Mouse (Mus musculus): ENCODE measurements around the gene Msi2. TPM values are rescaled to one million over a fixed set of nuclear protein-coding genes. Genes with fewer than 3 reads are reported as not detected.

The Msi2 gene
- total and polyA plus RNA-seq, 2 experiments from 2014 or later, result 33.0 to 170 TPM

GRCm38 (mm10) chr11:88719601-88720000 lies 1.3 kb upstream of the Msi2 start:
- ATAC-seq (no peak), DNase-seq (ENCODE audit: low spot score) (no peak)
- 27% methylated on average over 3 of the region's 3 CpGs for WGBS
- Histone ChIP-seq H3K36me3 (ENCODE audit: insufficient read depth, low read length) (no peaks in the 10 kb centered on the region), H3K4me1 (ENCODE audit: insufficient read depth, low read length) (peaks cover 9% of the 10 kb centered on the region; the same call in 1 of the 2 replicates), H3K9me3 (ENCODE audit: low read length) (no peaks in the 10 kb centered on the region), H3K9ac (replicated peaks; ENCODE audit: low read length) (no peak overlapping the region), H3K4me3 (ENCODE audit: low read length) (peak overlapping the region; percentile 98; the same call in 1 of the 2 replicates), H3K4me2 (ENCODE audit: low read depth, low read length) (peak overlapping the region; percentile 98; the same call in 1 of the 2 replicates), H3K27me3 (ENCODE audit: insufficient read depth, low read length) (no peaks in the 10 kb centered on the region), H3K27ac (0 out of 2 replicates have a peak overlapping the region, but pooled peaks have one; percentile 96)
- TF ChIP-seq CTCF (IDR thresholded peaks at IDR 0.05; ENCODE audit: low read depth), result no peak

DNA sequence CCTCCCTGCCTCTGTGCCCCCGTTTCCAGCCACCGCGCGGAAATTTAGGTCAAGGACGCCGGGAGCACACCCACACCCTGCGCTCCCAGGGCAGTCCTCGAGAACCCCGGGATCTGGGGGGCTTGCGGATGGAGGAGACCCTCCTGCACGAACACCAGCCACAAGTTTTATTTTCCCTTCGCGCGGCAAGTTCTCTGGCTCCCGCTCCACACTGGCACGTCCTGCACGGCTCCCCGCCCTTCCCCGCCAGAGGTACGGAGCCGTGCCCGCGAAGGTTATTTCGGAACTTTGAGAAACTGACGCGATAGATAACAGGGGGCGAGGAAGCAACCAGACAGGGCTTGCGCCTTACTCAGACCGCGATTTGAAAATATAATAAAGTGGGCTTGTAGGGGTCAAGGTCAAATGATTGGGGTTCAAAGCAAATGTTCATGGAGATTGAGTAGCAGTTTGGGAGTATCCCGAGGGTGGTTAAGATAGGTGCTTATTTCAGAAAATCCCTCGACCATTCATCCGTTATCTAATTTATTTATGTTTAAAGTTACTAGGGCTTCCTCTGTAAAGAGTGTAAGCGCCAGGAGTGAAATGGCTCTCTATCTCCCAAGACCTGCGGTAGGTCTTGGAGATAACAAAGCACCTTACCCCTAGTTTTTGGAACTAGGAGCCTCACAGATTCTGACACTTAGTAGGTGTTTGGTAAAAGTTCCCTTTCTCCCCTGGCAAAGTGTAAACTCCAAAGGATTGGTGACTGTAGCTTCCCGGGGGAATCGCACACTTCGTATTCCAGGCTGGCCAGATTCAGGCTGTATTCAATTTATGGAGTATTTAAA lies 668 bp upstream of the Msi2 start:
- 3% methylated on average over 38 of the region's 38 CpGs for WGBS
- H3K27ac ChIP-seq, result peak overlapping the region; percentile 96
- peak overlapping the region; percentile 98 for H3K4me2 ChIP-seq (ENCODE audit: low read depth, low read length)
- ATAC-seq (no peak; the same call in none of the 2 replicates), DNase-seq (ENCODE audit: low spot score) (peak; percentile 64)
- no peak for TF ChIP-seq CTCF (IDR thresholded peaks at IDR 0.05; ENCODE audit: low read depth)
- H3K36me3 ChIP-seq (ENCODE audit: insufficient read depth, low read length), result no peaks in the 10 kb centered on the region
- H3K27me3 ChIP-seq (ENCODE audit: insufficient read depth, low read length), result no peaks in the 10 kb centered on the region
- H3K9me3 ChIP-seq (ENCODE audit: low read length), result no peaks in the 10 kb centered on the region
- peaks cover 9% of the 10 kb centered on the region; the same call in 1 of the 2 replicates for H3K4me1 ChIP-seq (ENCODE audit: insufficient read depth, low read length)
- peak overlapping the region; percentile 99 for H3K9ac ChIP-seq (replicated peaks; ENCODE audit: low read length)
- peak overlapping the region; percentile 98 for H3K4me3 ChIP-seq (ENCODE audit: low read length)

GRCm38 (mm10) chr11:88717644-88718049 lies 666 bp downstream of the Msi2 start:
- peak overlapping the region; percentile 98 for H3K4me3 ChIP-seq (ENCODE audit: low read length)
- H3K36me3 ChIP-seq (ENCODE audit: insufficient read depth, low read length), result no peaks in the 10 kb centered on the region
- peak overlapping the region; percentile 96 for H3K27ac ChIP-seq
- H3K4me1 ChIP-seq (ENCODE audit: insufficient read depth, low read length), result peaks cover 9% of the 10 kb centered on the region; the same call in 1 of the 2 replicates
- peak overlapping the region; percentile 99 for H3K9ac ChIP-seq (replicated peaks; ENCODE audit: low read length)
- DNase-seq (ENCODE audit: low spot score) (peak; percentile 66), ATAC-seq (peak; percentile 40)
- WGBS, result under 1% methylated on average over 36 of the region's 38 CpGs
- TF ChIP-seq CTCF (IDR thresholded peaks at IDR 0.05; ENCODE audit: low read depth), result no peak
- H3K9me3 ChIP-seq (ENCODE audit: low read length), result no peaks in the 10 kb centered on the region
- H3K27me3 ChIP-seq (ENCODE audit: insufficient read depth, low read length), result no peaks in the 10 kb centered on the region
- H3K4me2 ChIP-seq (ENCODE audit: low read depth, low read length), result peak overlapping the region; percentile 98

DNA sequence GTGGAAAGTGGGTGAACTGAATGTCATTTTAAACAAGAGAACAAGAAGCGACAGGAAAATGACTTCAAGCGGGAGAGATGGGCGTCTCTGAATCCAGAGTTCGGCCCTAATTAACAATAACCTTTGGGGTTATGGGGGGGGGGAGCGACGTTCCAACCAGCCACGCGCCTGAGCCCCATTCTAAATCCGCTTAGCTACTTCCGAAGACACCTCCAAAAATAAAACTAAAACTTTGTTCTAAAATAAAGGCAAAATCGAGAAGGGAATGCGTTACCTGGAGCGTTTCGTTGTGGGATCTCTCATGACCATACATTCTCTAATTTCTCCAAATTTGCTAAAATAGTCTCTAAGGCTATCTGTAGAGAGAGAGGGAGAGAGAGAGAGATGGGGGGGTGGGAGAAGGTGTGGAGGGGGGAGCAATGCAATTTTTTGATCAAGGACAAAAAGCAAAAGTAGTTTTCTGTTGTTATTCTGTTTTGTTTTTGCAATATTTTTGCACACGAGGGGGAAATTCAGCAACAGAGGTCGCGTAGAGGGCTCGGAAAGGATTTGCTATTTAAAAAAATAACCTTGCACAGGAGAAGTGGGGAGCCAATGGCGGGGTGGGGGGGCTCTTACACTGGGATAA lies 1.2 kb downstream of the Msi2 start:
- Histone ChIP-seq H3K36me3 (ENCODE audit: insufficient read depth, low read length) (peaks cover 1% of the 10 kb centered on the region; the same call in 1 of the 2 replicates), H3K9ac (replicated peaks; ENCODE audit: low read length) (peak overlapping the region; percentile 99), H3K4me3 (ENCODE audit: low read length) (peak overlapping the region; percentile 98), H3K27ac (peak overlapping the region; percentile 96), H3K9me3 (ENCODE audit: low read length) (no peaks in the 10 kb centered on the region), H3K4me1 (ENCODE audit: insufficient read depth, low read length) (peaks cover 9% of the 10 kb centered on the region; the same call in 1 of the 2 replicates), H3K27me3 (ENCODE audit: insufficient read depth, low read length) (no peaks in the 10 kb centered on the region), H3K4me2 (ENCODE audit: low read depth, low read length) (peak overlapping the region; percentile 98)
- TF ChIP-seq CTCF (IDR thresholded peaks at IDR 0.05; ENCODE audit: low read depth), result no peak
- DNase-seq (ENCODE audit: low spot score), result no peak
- WGBS, result under 1% methylated on average over 19 of the region's 19 CpGs
- no peak for ATAC-seq

DNA sequence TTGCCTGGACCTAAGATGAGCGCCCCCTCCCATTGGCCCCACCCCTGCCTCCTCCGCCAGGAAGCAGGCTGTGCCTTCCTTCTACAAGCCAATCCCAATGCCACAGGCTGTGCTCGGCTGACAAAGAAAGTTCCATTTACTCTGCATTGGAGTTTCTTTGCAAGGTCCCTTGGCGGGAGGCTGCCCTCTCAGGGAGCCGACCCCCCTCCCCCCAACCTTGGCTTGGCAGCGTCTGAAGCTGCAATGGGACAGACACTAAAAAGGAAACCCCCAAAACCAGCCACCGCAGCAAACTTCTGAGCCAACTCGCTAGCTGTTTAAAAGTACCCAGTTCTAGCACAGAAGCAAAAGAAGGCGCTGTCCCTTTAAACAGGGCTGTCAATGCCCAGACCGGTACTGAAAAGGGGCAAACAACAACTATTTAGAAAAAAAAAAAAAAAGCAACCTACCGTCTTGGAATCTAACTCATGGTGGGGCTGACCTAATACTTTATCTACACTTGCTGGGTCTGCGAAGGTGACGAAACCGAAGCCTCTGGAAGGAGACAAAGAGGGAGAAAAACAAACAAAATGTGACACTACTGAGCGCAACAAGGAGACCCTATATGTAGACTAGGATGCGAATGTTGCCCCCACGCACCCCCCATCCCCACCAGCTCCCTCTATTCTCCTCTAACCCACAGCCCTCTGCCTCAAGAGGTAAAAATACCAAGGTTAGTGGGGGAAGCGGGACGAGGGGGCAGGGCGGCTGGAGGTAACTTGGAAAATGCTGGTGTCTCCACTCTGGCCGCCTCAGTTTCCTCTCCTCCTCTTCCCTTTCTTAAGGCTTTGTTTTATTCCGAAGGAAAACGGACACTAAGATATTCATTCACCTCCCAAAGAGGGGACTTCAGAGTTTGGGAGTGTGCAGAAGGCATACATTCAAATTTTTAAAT lies 2.0 kb downstream of the Msi2 start:
- peak; percentile 27; the same call in 1 of the 2 replicates for ATAC-seq

GRCm38 (mm10) chr11:88715299-88715698 lies 3.0 kb downstream of the Msi2 start:
- H3K27ac ChIP-seq, result no peak overlapping the region; the same call in 1 of the 2 replicates

More for the DNA sequence above, 2.0 kb downstream of the Msi2 start:
- peaks cover 9% of the 10 kb centered on the region; the same call in 1 of the 2 replicates for H3K4me1 ChIP-seq (ENCODE audit: insufficient read depth, low read length)
- peak overlapping the region; percentile 98 for H3K4me3 ChIP-seq (ENCODE audit: low read length)
- H3K27me3 ChIP-seq (ENCODE audit: insufficient read depth, low read length), result no peaks in the 10 kb centered on the region
- peak; percentile 73 for DNase-seq (ENCODE audit: low spot score)
- TF ChIP-seq CTCF (IDR thresholded peaks at IDR 0.05; ENCODE audit: low read depth), result no peak
- peak overlapping the region; percentile 98 for H3K4me2 ChIP-seq (ENCODE audit: low read depth, low read length)
- peaks cover 9% of the 10 kb centered on the region for H3K36me3 ChIP-seq (ENCODE audit: insufficient read depth, low read length)
- H3K9me3 ChIP-seq (ENCODE audit: low read length), result no peaks in the 10 kb centered on the region
- peak overlapping the region; percentile 99 for H3K9ac ChIP-seq (replicated peaks; ENCODE audit: low read length)
- peak overlapping the region; percentile 96 for H3K27ac ChIP-seq
- WGBS, result under 1% methylated on average over 23 of the region's 23 CpGs

More at GRCm38 (mm10) chr11:88715299-88715698, 3.0 kb downstream of the Msi2 start:
- WGBS, result 26% methylated on average over 7 of the region's 7 CpGs
- peaks cover 9% of the 10 kb centered on the region; the same call in 1 of the 2 replicates for H3K4me1 ChIP-seq (ENCODE audit: insufficient read depth, low read length)
- H3K4me2 ChIP-seq (ENCODE audit: low read depth, low read length), result peak overlapping the region; percentile 98
- DNase-seq (ENCODE audit: low spot score) (no peak), ATAC-seq (no peak)
- H3K4me3 ChIP-seq (ENCODE audit: low read length), result peak overlapping the region; percentile 98
- no peaks in the 10 kb centered on the region for H3K9me3 ChIP-seq (ENCODE audit: low read length)
- no peak for TF ChIP-seq CTCF (IDR thresholded peaks at IDR 0.05; ENCODE audit: low read depth)
- H3K9ac ChIP-seq (replicated peaks; ENCODE audit: low read length), result peak overlapping the region; percentile 99
- peaks cover 11% of the 10 kb centered on the region for H3K36me3 ChIP-seq (ENCODE audit: insufficient read depth, low read length)
- H3K27me3 ChIP-seq (ENCODE audit: insufficient read depth, low read length), result no peaks in the 10 kb centered on the region
